Mouse (Mus musculus) liver, postnatal 0 days (tissue): ENCODE measurements around the gene Cul9.

ENCODE experiments used
- CTCF ChIP-seq: sonication (generic); IDR thresholded peaks from 2 replicates; pipeline ENCODE4 v1.5.1; 2016; ENCODE audit warnings: antibody characterized with exemption, low read depth
- EP300 ChIP-seq: IDR thresholded peaks from 2 replicates; pipeline ENCODE4 v1.6.1; 2016; ENCODE audit warnings: antibody characterized with exemption, low read depth, mild to moderate bottlenecking

GRCm38 (mm10) chr17:46496623-46497434 is 49.4 kb downstream of the Cul9 start, which contains the start of gene Dnph1:
- no peak for TF ChIP-seq CTCF
- no peak for TF ChIP-seq EP300
